Mouse (Mus musculus) heart, embryonic 14.5 days (tissue): ENCODE measurements around the gene Thumpd3. TPM values are rescaled to one million over a fixed set of nuclear protein-coding genes. Genes with fewer than 3 reads are reported as not detected.

Experiments
- ATAC-seq: fragments of 200-750 bp; cut with Nextera tagmentation; 2 replicates; pipeline ENCODE4 v1.8.0; 2017; ENCODE audit warnings: low read depth, moderate TSS enrichment; ENCODE audit not compliant: insufficient number of reproducible peaks, insufficient read depth, low FRiP score
- H3K27ac ChIP-seq, 2 experiments: fragments of 200-500 bp in 1 of 2; fragments of 300-500 bp in 1 of 2; sonication (generic) in 1 of 2; replicated peaks in 1 of 2; 2 replicates each; pipeline ENCODE4 v1.5.1; 2012 to 2014; ENCODE audit warnings: low read depth in 2 of 2, low read length in 2 of 2, control low read depth in 1 of 2, mild to moderate bottlenecking in 1 of 2, mixed read lengths in 1 of 2; ENCODE audit not compliant: control insufficient read depth in 1 of 2, insufficient read depth in 1 of 2
- H3K27me3 ChIP-seq: fragments of 300-500 bp; sonication (generic); 2 replicates; pipeline ENCODE4 v1.6.1; 2014; ENCODE audit warnings: mild to moderate bottlenecking, low read length, control low read depth; ENCODE audit not compliant: control insufficient read depth, insufficient read depth
- H3K36me3 ChIP-seq: fragments of 300-500 bp; sonication (generic); 2 replicates; pipeline ENCODE4 v1.6.1; 2014; ENCODE audit warnings: mild to moderate bottlenecking, control low read depth, low read length, mixed read lengths; ENCODE audit not compliant: control insufficient read depth, insufficient read depth
- H3K4me1 ChIP-seq, 2 experiments: fragments of 200-500 bp in 1 of 2; fragments of 300-500 bp in 1 of 2; sonication (generic) in 1 of 2; 2 replicates each; pipeline ENCODE4 v1.6.1; 2012 to 2014; ENCODE audit warnings: low read length in 2 of 2, control low read depth in 1 of 2, mixed read lengths in 1 of 2; ENCODE audit not compliant: control insufficient read depth in 2 of 2, insufficient read depth in 2 of 2
- H3K4me2 ChIP-seq: fragments of 300-500 bp; sonication (generic); 2 replicates; pipeline ENCODE4 v1.6.1; 2014; ENCODE audit warnings: mild to moderate bottlenecking, low read length
- H3K4me3 ChIP-seq, 2 experiments: fragments of 200-500 bp in 1 of 2; fragments of 300-500 bp in 1 of 2; sonication (generic) in 1 of 2; 2 replicates each; pipeline ENCODE4 v1.5.1; 2012 to 2014; ENCODE audit warnings: low read length in 2 of 2, mild to moderate bottlenecking in 2 of 2, control low read depth in 1 of 2, low read depth in 1 of 2, moderate library complexity in 1 of 2; ENCODE audit not compliant: control insufficient read depth in 1 of 2, insufficient read depth in 1 of 2
- H3K9ac ChIP-seq: fragments of 300-500 bp; sonication (generic); 2 replicates; pipeline ENCODE4 v1.6.1; 2014; ENCODE audit warnings: mild to moderate bottlenecking, low read length
- H3K9me3 ChIP-seq: fragments of 300-500 bp; sonication (generic); 2 replicates; pipeline ENCODE4 v1.6.1; 2016; ENCODE audit warnings: low read length, control low read depth; ENCODE audit not compliant: control insufficient read depth
- WGBS: fragments of 180-500 bp; shearing (Covaris S2); extraction: QIAGEN DNeasy Blood & Tissue Kit; methylation state at CpG from one replicate; pipeline ENCODE4 v1.1.7; 2014; 5-methylcytosine and 5-hydroxymethylcytosine counted together
- polyA plus RNA-seq: library from polyadenylated mRNA; unstranded; fragments of >200 nt; fragmentation: Nextera tagmentation; extraction: Ambion mirVana; gene quantifications from 2 replicates; pipeline ENCODE4 v1.2.1, GENCODE M21; 2014

Thumpd3 gene
- polyA plus RNA-seq, 1 experiment from 2014 or later: 31.1 TPM

DNA sequence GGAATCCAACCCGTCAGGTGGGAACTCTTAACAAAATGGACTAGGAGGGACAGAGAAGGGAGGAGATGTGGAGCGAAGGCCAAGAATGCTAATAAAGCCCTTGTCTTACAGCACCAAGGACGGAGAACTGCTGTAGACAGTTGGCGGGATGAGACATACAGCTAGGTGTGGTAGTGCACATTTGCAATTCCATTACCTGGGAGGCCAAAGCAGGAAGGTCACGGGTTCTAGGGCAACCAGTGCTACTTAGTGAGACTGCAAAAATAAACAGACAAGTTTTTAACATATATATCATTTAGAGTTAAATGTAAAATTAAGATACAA, 7.3 kb upstream of the Thumpd3 start:
- no peak for ATAC-seq
- H3K9me3 ChIP-seq: no peaks in the 10 kb centered on the region
- H3K36me3 ChIP-seq: no peaks in the 10 kb centered on the region
- WGBS: 49% methylated on average over 5 of the region's 5 CpGs
- H3K27me3 ChIP-seq: 0 out of 2 replicates have a peak, but pooled peaks cover 2% of the 10 kb centered on the region
- peak overlapping the region; percentile 35 for H3K9ac ChIP-seq
- H3K4me2 ChIP-seq: peak overlapping the region; percentile 54
- H3K4me1 ChIP-seq: peaks cover 4 to 5% of the 10 kb centered on the region in 2 experiments
- H3K4me3 ChIP-seq: no peak overlapping the region
- H3K27ac ChIP-seq: no peak overlapping the region

DNA sequence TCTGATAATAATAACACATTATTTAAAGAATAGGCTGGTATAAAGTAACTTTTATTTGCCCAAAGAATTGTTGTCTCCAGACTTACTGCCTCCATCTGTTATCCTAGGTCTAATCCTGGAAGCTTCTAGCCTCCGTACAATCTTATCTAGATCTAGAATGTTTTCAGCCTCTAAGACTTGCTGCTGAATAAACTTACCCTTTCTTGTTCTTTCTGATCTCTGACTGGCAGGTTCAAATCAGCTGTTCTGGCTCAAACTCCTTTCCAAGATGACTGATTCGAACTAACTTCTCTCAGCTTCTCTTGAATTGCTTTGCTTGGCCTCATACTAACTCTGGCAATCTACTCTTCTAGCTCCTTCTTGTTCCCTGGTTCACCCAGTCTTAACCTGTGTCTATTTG, 5.7 kb upstream of the Thumpd3 start:
- peaks cover 6 to 9% of the 10 kb centered on the region in 2 experiments for H3K4me1 ChIP-seq
- no peak overlapping the region for H3K27ac ChIP-seq
- no peak for ATAC-seq
- H3K9me3 ChIP-seq: no peaks in the 10 kb centered on the region
- H3K4me2 ChIP-seq: no peak overlapping the region
- WGBS: 69% methylated on average over 2 of the region's 2 CpGs
- H3K27me3 ChIP-seq: 0 out of 2 replicates have a peak, but pooled peaks cover 2% of the 10 kb centered on the region
- no peak overlapping the region for H3K4me3 ChIP-seq
- no peak overlapping the region for H3K9ac ChIP-seq
- H3K36me3 ChIP-seq: no peaks in the 10 kb centered on the region

DNA sequence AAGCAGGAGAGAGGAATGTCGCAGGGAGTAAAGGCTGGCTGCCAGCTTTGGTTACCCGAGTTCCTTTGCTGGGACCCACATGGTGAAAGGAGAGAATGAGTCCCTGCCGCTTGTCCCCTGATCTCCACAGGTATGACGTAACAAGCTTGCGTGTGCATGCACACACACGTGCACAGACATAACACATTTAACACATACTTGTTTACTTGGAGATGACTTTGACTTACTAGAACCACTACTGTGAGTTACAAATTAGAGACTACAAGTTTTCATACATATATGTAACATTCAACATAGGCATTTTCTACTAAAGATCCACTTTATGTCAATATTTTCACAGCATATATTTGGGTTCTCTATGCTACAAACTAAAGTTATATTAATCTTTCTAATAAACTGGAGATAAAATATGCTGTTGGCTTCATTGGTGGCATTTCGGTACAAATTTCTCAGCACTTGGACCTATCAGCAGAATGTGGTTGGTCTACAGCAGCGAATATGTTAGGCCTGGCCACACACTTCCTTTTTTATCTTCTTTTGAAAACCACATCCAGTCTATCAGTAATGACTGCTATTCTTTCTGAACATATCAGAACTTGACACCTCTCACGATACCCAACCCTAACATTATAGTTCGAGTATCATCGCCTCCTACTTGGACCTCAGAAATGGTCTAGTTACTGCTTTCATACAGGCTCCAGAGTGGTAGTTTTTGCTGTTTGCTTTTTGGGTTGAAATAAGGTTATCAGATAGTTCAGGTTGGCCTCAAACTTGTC, 4.6 kb upstream of the Thumpd3 start:
- H3K4me3 ChIP-seq: no peak overlapping the region
- no peaks in the 10 kb centered on the region for H3K9me3 ChIP-seq
- H3K9ac ChIP-seq: no peak overlapping the region
- H3K27me3 ChIP-seq: 0 out of 2 replicates have a peak, but pooled peaks cover 1% of the 10 kb centered on the region
- WGBS: 75% methylated on average over 11 of the region's 11 CpGs
- no peaks in the 10 kb centered on the region for H3K36me3 ChIP-seq
- H3K27ac ChIP-seq: no peak overlapping the region
- peaks cover 8 to 11% of the 10 kb centered on the region in 2 experiments for H3K4me1 ChIP-seq
- ATAC-seq: no peak
- no peak overlapping the region for H3K4me2 ChIP-seq

DNA sequence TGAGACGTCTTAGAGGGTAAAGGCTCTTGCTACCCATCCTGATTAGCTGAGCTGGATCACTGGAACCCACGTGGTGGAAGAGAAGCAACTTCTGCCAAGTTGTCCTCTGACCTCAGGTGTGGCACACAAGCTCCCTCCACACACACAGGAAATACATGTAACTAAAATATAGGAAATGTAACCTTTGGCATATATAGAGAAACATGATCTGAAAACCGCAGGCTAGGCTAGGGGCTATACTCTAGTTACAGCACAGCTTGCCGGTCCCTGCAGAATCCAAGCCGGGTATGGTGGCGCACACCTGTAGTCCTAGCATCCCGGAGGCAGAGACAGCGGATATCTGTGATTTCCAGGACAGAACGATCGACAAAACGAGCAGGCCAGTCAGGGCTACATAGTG, 450 bp upstream of the Thumpd3 start:
- H3K9me3 ChIP-seq: no peaks in the 10 kb centered on the region
- peaks cover 20% of the 10 kb centered on the region for H3K36me3 ChIP-seq
- peak overlapping the region; percentile 87 for H3K9ac ChIP-seq
- peak overlapping the region; percentile 76 to 77 for H3K4me3 ChIP-seq
- 2% methylated on average over 11 of the region's 11 CpGs for WGBS
- H3K27ac ChIP-seq: peak overlapping the region; percentile 95 to 96
- H3K27me3 ChIP-seq: no peaks in the 10 kb centered on the region
- peaks cover 6 to 14% of the 10 kb centered on the region in 2 experiments for H3K4me1 ChIP-seq
- ATAC-seq: peak; percentile 24; the same call in 1 of the 2 replicates
- H3K4me2 ChIP-seq: peak overlapping the region; percentile 94

DNA sequence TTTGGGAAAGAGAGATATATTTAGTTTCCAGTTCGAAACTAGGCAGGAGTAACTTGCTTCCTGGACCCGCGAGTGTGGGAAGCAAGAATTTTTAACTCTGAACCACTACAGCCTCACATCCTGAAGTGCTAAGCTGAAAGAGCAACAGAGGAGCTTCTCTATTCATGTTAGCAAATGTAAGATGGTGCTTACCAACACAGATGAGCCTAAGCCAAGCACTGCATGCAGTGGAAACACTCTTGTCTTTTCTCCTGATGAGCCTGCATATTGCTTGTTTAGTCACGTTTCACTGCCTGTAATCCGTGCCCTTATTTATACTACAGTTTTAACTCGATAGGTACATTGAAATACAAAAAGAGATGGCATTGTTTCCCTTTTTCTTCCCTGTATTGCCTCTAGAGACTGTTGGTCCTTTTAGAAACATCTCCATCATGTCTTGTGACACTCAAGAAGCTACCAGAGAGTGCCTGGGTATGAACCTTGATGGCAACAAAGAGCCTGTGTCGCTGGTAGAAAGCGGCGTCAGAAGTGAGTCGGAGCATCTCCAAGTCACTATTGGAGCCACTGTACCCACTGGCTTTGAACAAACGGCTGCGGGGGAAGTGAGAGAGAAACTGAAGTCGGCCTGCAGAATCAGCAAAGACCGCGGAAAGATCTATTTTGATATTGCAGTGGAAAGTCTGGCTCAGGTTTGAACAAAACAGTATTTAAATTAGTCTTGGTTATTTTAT, 1.2 kb downstream of the Thumpd3 start:
- Histone ChIP-seq H3K27me3 (no peaks in the 10 kb centered on the region), H3K4me2 (peak overlapping the region; percentile 94), H3K4me3 (peak overlapping the region; percentile 76 to 77; a peak in 3 of 4 replicates), H3K4me1 (peaks cover 6 to 14% of the 10 kb centered on the region in 2 experiments), H3K27ac (peak overlapping the region; percentile 29 to 95; a peak in 3 of 4 replicates), H3K36me3 (peaks cover 32% of the 10 kb centered on the region), H3K9ac (peak overlapping the region; percentile 87), H3K9me3 (no peaks in the 10 kb centered on the region)
- no peak for ATAC-seq
- 56% methylated on average over 15 of the region's 15 CpGs for WGBS

DNA sequence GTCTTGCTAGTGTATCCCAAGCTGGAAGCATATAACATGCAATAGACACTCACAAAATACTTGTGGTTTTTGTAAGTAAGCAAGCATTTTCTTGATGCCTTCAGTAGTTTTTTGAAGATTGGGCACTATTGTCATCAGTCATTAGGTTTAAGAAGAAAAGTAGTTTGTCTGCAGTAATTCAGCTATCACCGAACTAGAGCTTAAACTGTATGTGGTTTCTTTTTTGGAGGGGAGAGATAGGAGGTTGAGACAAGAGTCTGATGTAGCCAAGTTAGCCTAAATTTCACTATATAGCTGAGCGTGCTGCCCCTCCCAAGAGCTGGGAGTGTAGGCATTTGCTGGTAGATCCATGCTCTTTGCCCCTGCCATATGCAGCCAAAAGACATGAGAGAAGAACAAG, 2.3 kb downstream of the Thumpd3 start:
- H3K27me3 ChIP-seq: no peaks in the 10 kb centered on the region
- 98% methylated on average over 2 of the region's 2 CpGs for WGBS
- no peak overlapping the region for H3K4me2 ChIP-seq
- peaks cover 6 to 14% of the 10 kb centered on the region in 2 experiments for H3K4me1 ChIP-seq
- H3K36me3 ChIP-seq: peaks cover 42% of the 10 kb centered on the region
- no peak for ATAC-seq
- H3K4me3 ChIP-seq: no peak overlapping the region
- no peaks in the 10 kb centered on the region for H3K9me3 ChIP-seq
- no peak overlapping the region for H3K27ac ChIP-seq
- no peak overlapping the region for H3K9ac ChIP-seq

DNA sequence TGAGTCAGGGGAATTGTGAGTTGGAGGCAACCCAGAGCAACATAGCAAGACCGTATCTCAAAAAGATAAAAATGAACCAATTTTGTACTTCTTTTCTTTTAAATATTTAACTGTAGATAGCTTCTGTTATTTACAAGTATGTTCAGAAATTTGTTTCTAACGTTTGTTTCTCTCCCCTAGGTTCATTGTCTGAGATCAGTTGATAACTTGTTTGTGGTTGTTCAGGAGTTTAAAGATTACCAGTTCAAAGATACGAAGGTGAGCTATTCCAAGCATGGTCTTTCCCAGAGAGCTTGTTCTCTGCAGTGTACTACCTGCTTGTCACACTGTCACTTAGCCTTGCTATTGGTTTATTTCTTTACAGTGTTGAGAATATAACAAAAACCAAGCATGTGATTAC, 3.1 kb downstream of the Thumpd3 start:
- peaks cover 44% of the 10 kb centered on the region for H3K36me3 ChIP-seq
- WGBS: 86% methylated on average over 3 of the region's 3 CpGs
- H3K27me3 ChIP-seq: no peaks in the 10 kb centered on the region
- no peak overlapping the region for H3K4me3 ChIP-seq
- H3K9ac ChIP-seq: no peak overlapping the region
- ATAC-seq: no peak
- no peak overlapping the region for H3K4me2 ChIP-seq
- H3K27ac ChIP-seq: no peak overlapping the region
- H3K4me1 ChIP-seq: peaks cover 6 to 14% of the 10 kb centered on the region in 2 experiments
- no peaks in the 10 kb centered on the region for H3K9me3 ChIP-seq
